Mouse (Mus musculus) neural tube, embryonic 14.5 days (tissue): ENCODE results near the gene Trim14. TPM values are rescaled to one million over a fixed set of nuclear protein-coding genes. Genes with fewer than 3 reads are reported as not detected.

Source experiments
- ATAC-seq: fragments of 200-750 bp; cut with Nextera tagmentation; 2 replicates; pipeline ENCODE4 v1.8.0; 2017; ENCODE audit warnings: low read depth, mild to moderate bottlenecking, moderate TSS enrichment, moderate library complexity
- H3K27ac ChIP-seq: fragments of 300-500 bp; sonication (generic); 2 replicates; pipeline ENCODE4 v1.5.1; 2014; ENCODE audit warnings: low read depth, mild to moderate bottlenecking, control low read depth, low read length, moderate library complexity, mixed read lengths
- H3K27me3 ChIP-seq: fragments of 300-500 bp; sonication (generic); 2 replicates; pipeline ENCODE4 v1.6.1; 2014; ENCODE audit warnings: low read length; ENCODE audit not compliant: control insufficient read depth, insufficient read depth
- H3K36me3 ChIP-seq: fragments of 300-500 bp; sonication (generic); 2 replicates; pipeline ENCODE4 v1.6.1; 2014; ENCODE audit warnings: low read length, mixed read lengths; ENCODE audit not compliant: control insufficient read depth, insufficient read depth
- H3K4me1 ChIP-seq: fragments of 300-500 bp; sonication (generic); 2 replicates; pipeline ENCODE4 v1.6.1; 2014; ENCODE audit warnings: low read length; ENCODE audit not compliant: control insufficient read depth, insufficient read depth
- H3K4me2 ChIP-seq: fragments of 300-500 bp; sonication (generic); 2 replicates; pipeline ENCODE4 v1.6.1; 2014; ENCODE audit warnings: mild to moderate bottlenecking, low read depth, low read length, control low read depth
- H3K4me3 ChIP-seq: fragments of 300-500 bp; sonication (generic); 2 replicates; pipeline ENCODE4 v1.5.1; 2014; ENCODE audit warnings: low read depth, low read length, control low read depth, mixed read lengths
- H3K9ac ChIP-seq: fragments of 300-500 bp; sonication (generic); replicated peaks from 2 replicates; pipeline ENCODE4 v1.6.1; 2014; ENCODE audit warnings: low read depth, mild to moderate bottlenecking, control low read depth, low read length, mixed read lengths
- H3K9me3 ChIP-seq: fragments of 300-500 bp; sonication (generic); 2 replicates; pipeline ENCODE4 v1.6.1; 2016; ENCODE audit warnings: low read length; ENCODE audit not compliant: control insufficient read depth
- WGBS: fragments of 180-500 bp; shearing (Covaris S2); extraction: QIAGEN DNeasy Blood & Tissue Kit; methylation state at CpG from one replicate; pipeline ENCODE4 v1.1.7; 2014; 5-methylcytosine and 5-hydroxymethylcytosine counted together
- polyA plus RNA-seq: library from polyadenylated mRNA; unstranded; fragments of >200 nt; fragmentation: Nextera tagmentation; extraction: Ambion mirVana; gene quantifications from 2 replicates; pipeline ENCODE4 v1.2.1, GENCODE M21; 2014

The Trim14 gene
- polyA plus RNA-seq, 1 experiment from 2014 or later, result 1.1 TPM

- H3K9me3 ChIP-seq, result no peaks in the 10 kb centered on the region
- no peak for ATAC-seq
- H3K4me2 ChIP-seq, result no peak overlapping the region
- no peaks in the 10 kb centered on the region for H3K36me3 ChIP-seq
- H3K4me3 ChIP-seq, result no peak overlapping the region
- no peak overlapping the region for H3K27ac ChIP-seq
- no peaks in the 10 kb centered on the region for H3K4me1 ChIP-seq
- WGBS, result 62% methylated on average over 14 of the region's 14 CpGs
- no peak overlapping the region for H3K9ac ChIP-seq
- H3K27me3 ChIP-seq, result no peaks in the 10 kb centered on the region
Observed at GRCm38 (mm10) chr4:46485696-46486417, 50.1 kb downstream of the Trim14 start.

- H3K4me3 ChIP-seq, result no peak overlapping the region
- no peak overlapping the region for H3K9ac ChIP-seq
- peaks cover 7% of the 10 kb centered on the region; the same call in 1 of the 2 replicates for H3K36me3 ChIP-seq
- ATAC-seq, result no peak
- H3K9me3 ChIP-seq, result no peaks in the 10 kb centered on the region
- 93% methylated on average over 2 of the region's 2 CpGs for WGBS
- no peak overlapping the region for H3K4me2 ChIP-seq
- H3K27me3 ChIP-seq, result no peaks in the 10 kb centered on the region
- H3K27ac ChIP-seq, result no peak overlapping the region
- no peaks in the 10 kb centered on the region for H3K4me1 ChIP-seq
Observed at GRCm38 (mm10) chr4:46479081-46479480, 56.9 kb downstream of the Trim14 start.

DNA sequence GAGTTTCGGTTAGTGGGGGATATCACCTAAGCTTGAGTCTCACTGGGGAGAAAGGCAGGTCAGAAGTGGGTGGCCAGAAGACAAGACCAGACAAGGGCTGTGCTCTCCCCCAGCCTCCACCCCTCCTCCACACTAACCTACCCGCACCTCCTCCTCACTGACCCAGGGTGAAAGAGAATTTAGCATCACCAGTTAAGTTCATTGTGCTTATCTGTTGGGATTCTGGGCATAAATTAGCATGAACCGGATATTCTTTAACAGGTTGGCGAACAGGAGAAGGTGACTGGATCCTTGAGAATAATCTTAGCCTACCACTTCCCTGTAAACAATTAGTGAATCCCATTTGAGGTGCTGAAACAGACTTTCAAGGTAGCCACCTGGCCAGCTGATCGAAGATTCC, 60.8 kb downstream of the Trim14 start:
- Histone ChIP-seq H3K36me3 (peaks cover 28% of the 10 kb centered on the region), H3K4me1 (no peaks in the 10 kb centered on the region)
- 91% methylated on average over 5 of the region's 5 CpGs for WGBS

DNA sequence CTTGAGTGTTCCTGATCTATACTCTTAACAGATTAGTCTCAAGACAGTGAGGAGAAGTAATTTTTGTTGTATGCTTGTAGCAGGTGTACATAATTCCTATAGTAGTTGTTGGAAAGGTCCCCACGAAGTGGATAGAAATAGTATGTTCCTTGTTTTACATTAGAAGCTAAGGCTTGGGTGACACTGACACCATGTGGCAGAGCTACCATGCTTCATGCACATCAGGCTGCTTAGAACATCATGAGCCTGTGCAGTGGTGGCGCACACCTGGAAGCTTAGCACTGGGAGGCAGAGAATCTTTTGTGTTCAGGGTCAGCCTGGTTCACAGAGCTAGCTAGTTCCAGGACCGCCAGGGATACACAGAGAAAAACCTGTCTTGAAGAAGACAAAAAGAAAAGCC, 70.2 kb downstream of the Trim14 start:
- Histone ChIP-seq H3K36me3 (peaks cover 41% of the 10 kb centered on the region), H3K4me1 (no peaks in the 10 kb centered on the region), H3K27me3 (no peaks in the 10 kb centered on the region), H3K4me2 (no peak overlapping the region), H3K9ac (no peak overlapping the region), H3K4me3 (no peak overlapping the region), H3K27ac (no peak overlapping the region), H3K9me3 (no peaks in the 10 kb centered on the region)
- no peak for ATAC-seq
- WGBS, result 97% methylated on average over 3 of the region's 3 CpGs

More for the DNA sequence above, 60.8 kb downstream of the Trim14 start:
- ATAC-seq, result no peak
- Histone ChIP-seq H3K9me3 (no peaks in the 10 kb centered on the region), H3K27ac (no peak overlapping the region), H3K9ac (no peak overlapping the region), H3K4me2 (no peak overlapping the region), H3K27me3 (no peaks in the 10 kb centered on the region), H3K4me3 (no peak overlapping the region)

DNA sequence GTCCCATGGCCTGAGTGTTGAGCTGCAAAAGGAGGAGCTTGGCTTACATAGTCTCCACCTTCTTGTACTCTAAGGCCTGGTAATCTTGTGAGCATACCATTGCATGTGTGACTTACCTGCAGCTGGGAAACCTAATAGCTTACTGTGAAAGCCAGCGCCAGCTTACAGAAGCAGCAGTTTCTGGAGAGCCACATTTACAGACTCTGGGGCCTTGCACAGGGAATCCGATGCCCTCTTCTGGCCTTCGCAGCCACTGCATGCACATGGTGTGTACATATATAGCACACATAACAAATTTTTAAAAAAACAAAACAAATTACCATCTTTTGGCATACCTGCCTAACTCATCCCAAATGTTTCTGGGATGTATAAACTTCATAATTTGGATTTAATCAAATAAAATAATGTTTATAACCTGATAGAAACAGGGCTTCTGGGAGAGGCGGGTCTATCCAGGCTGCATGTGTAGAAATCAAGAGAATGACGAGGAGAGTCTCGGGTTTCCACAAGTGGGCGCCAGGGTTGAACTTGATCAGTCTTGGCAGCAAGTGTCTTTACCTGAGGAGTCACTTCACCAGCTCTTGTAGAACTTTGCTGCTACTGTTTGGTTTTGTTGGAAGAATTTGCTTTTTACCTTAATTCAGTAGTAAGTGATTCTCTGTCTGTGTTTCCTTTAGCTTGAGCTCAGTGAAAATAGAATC, 72.7 kb downstream of the Trim14 start:
- Histone ChIP-seq H3K27ac (no peak overlapping the region), H3K4me3 (no peak overlapping the region), H3K9me3 (no peaks in the 10 kb centered on the region), H3K9ac (no peak overlapping the region), H3K36me3 (peaks cover 25% of the 10 kb centered on the region), H3K4me2 (no peak overlapping the region), H3K4me1 (no peaks in the 10 kb centered on the region), H3K27me3 (no peaks in the 10 kb centered on the region)
- ATAC-seq, result no peak
- 89% methylated on average over 7 of the region's 7 CpGs for WGBS

DNA sequence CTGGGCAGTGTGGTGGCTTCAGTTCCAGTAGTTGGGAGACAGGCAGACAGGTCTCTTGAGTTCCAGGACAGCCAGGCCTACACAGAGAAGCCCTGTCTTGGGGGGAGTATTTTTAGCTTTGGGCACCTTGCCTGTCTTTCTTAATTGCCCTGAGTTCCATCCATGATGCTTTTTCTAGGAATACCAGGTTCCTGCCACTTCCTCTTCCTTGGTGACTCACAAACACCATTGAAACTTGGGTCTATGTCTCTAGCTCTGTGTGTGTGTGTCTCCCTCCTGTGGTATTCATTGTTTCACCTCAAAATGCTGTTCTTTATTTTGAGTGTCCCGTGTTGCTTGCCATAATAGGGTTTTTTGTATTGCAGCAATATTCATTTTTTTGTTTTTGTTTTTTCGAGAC, 77.5 kb downstream of the Trim14 start:
- ATAC-seq, result no peak
- Histone ChIP-seq H3K9me3 (no peaks in the 10 kb centered on the region), H3K27me3 (no peaks in the 10 kb centered on the region), H3K4me1 (peaks cover 3% of the 10 kb centered on the region; the same call in 1 of the 2 replicates), H3K4me3 (no peak overlapping the region), H3K36me3 (no peaks in the 10 kb centered on the region; the same call in 1 of the 2 replicates), H3K27ac (no peak overlapping the region), H3K4me2 (no peak overlapping the region), H3K9ac (no peak overlapping the region)
- WGBS, result 95% methylated on average over 2 of the region's 2 CpGs

DNA sequence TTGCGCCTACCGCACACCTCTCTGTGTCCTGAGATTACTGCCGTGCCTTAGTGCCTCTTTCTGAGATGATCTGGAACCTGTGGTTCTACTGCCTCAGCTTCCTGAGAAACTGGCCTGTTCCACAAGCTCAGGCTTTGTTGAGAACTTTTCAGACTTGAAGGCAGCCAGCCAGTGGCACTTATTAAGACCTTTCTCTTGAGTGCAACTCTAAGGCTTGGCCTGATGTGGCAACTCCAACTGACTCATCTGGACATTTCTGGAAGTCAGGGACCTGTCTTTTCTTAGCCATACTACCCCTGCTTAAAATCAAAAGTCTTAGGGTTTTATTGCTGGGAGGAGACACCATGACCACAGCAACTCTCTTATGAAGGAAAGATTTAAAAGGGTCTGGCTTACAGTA, 78.8 kb downstream of the Trim14 start:
- ATAC-seq, result no peak
- Histone ChIP-seq H3K9ac (no peak overlapping the region), H3K27ac (no peak overlapping the region), H3K36me3 (no peaks in the 10 kb centered on the region; the same call in 1 of the 2 replicates), H3K4me3 (no peak overlapping the region), H3K27me3 (no peaks in the 10 kb centered on the region), H3K4me1 (peaks cover 12% of the 10 kb centered on the region), H3K9me3 (no peaks in the 10 kb centered on the region), H3K4me2 (no peak overlapping the region)
- WGBS, result 96% methylated on average over 3 of the region's 3 CpGs

- Histone ChIP-seq H3K27me3 (no peaks in the 10 kb centered on the region), H3K4me1 (peaks cover 12% of the 10 kb centered on the region), H3K36me3 (no peaks in the 10 kb centered on the region), H3K9ac (no peak overlapping the region), H3K27ac (no peak overlapping the region), H3K4me2 (no peak overlapping the region), H3K9me3 (no peaks in the 10 kb centered on the region), H3K4me3 (no peak overlapping the region)
- WGBS, result 96% methylated on average over 4 of the region's 4 CpGs
- ATAC-seq, result no peak
Observed at GRCm38 (mm10) chr4:46456762-46457161, 79.2 kb downstream of the Trim14 start.

GRCm38 (mm10) chr4:46454097-46454864, 81.7 kb downstream of the Trim14 start:
- peaks cover 12% of the 10 kb centered on the region for H3K4me1 ChIP-seq
- H3K4me3 ChIP-seq, result no peak overlapping the region
- H3K9ac ChIP-seq, result no peak overlapping the region
- no peak overlapping the region for H3K27ac ChIP-seq
- no peak for ATAC-seq
- no peaks in the 10 kb centered on the region for H3K36me3 ChIP-seq
- 79% methylated on average over 5 of the region's 5 CpGs for WGBS
- H3K27me3 ChIP-seq, result no peaks in the 10 kb centered on the region
- no peaks in the 10 kb centered on the region for H3K9me3 ChIP-seq
- H3K4me2 ChIP-seq, result no peak overlapping the region
